Mouse (Mus musculus) liver, adult 2 months (tissue): Measurements from ENCODE around the gene Lrrc17.

ENCODE experiments used
- CTCF ChIP-seq: fragments of 200-500 bp; IDR thresholded peaks from 2 replicates; pipeline ENCODE4 v1.5.1; 2011; ENCODE audit warnings: low read depth, low read length, control low read depth
- POLR2A ChIP-seq: fragments of 200-500 bp; IDR thresholded peaks from 2 replicates; pipeline ENCODE4 v1.6.1; 2011; ENCODE audit warnings: low read length, control low read depth; ENCODE audit not compliant: insufficient read depth; ENCODE audit errors: extremely low read depth

- TF ChIP-seq CTCF: no peak
- TF ChIP-seq POLR2A: no peak
These were observed 1.1 kb upstream of the Lrrc17 start for GRCm38 (mm10) chr5:21542226-21542625.
